Mouse (Mus musculus) cerebellum, postnatal 36 days (tissue): ENCODE measurements around the gene Ifngr1.

ENCODE experiments used
- DNase-seq, 2 experiments: peaks; one replicate each; pipeline ENCODE4 v3.0.0; 2021 to 2022; ENCODE audit warnings: mixed read lengths in 2 of 2

Gene Ifngr1

DNA sequence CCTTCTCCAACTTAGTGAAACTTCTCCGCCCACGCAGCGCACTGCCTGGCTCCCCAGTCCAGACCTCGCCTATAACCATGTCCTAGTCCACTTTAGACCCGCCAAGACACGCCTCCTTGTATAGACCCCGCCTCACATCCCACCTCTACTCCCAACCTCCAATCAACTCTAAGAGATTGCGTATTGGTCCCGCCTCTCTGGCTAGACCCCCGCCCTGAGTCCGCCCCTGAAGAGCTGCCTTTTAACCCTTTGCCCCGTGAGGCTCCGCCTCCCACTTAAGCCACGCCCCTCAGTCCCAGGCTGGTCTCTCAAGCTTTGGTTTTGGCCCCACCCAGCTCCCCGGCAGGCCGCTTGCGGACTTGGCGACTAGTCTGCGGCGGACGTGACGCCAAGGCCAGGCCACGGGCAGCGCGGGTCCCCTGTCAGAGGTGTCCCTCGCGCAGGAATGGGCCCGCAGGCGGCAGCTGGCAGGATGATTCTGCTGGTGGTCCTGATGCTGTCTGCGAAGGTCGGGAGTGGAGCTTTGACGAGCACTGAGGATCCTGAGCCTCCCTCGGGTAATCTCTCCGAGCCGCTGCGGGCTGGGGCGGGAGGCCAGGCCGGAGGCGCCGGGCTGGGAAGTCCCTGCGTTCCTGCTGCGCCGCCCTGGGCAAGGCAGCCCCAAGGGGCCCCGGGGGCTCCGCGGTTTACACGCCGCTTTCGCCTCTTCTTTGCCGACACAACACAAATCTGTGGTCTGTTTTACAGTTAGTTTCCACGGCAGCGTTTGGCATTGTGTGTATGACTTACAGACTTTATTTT is at the start of gene Ifngr1:
Ifngr1 (plus strand) TSS at position 309 of the 801 bp plus-strand sequence.
- DNase-seq: peak; percentile 97 to 98

DNA sequence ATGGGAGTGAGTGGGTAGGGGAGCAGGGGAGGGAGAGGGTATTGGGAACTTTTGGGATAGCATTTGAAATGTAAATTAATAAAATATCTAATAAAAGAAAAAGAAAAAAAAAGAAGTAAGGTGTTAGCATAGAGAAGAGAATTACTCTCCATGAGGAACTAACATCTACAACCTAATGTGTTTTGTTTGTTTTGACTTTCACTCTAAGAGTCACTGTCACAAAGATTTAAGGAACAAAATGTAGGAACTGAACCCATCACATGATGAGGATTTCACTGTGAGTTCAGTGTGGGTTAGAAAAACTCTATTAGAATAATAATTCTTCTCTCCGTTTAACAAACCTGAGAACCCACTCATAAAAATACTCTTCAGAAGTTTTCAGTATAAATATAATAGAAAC is 44.9 kb upstream of the Ifngr1 start:
- DNase-seq: no peak

DNA sequence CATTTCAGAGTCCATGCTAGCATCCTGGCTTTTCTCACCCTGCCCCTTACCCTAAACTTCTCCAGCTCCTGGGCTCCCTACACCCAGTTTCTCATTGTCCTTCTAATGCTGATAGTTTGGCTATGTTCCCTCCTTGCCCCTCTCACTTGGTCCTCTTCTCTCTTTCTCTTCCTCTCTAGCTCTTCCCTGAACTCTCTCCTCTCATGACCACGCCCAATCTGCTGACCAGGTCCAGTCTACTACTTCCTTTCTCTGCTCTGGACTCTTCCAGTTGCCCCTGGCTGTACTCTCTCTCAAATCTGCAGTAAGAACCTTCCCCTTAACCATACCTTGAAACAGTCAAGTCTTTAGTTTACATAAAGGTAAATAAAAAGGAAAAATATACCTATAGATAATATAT is 43.7 kb upstream of the Ifngr1 start:
- DNase-seq: no peak

GRCm38 (mm10) chr10:19548491-19548890 is 43.3 kb upstream of the Ifngr1 start:
- no peak for DNase-seq

DNA sequence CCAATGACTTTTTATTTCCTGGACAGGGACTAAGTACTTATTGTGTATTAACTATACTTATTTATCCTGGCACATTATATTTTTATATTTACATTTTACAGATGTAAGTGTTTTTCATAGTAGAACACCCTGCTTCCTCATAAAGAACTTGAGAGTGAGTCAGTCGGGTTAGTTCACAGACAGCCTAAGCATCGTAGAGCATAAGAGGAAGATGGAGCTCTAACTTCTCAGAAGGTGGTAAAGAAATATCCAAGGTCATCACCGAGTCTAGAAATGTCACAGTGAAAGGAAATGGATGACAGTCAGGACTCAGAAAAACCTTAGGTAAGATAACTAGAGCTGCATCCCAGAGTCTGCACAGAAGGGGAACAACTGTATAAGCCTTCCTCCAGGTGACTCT is 40.2 kb upstream of the Ifngr1 start:
- DNase-seq: no peak

DNA sequence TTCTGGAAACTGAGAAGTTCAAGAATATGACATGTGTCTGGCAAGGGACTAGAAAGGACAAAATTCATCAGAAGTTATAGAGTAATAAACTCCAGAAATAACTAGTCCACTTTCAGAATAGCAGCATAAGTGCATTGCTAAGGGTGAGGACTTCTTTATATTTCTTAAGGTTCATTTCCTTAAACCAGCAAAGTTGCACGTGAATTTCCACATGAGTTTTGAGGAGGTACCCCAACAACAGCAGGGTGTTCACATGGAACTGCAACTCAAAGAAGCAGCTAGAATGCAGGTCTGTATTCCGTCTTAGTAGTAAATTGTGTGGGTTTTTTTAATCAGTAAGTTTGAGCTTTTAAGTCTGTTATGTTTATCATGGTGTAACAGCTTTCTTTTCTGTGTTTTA is 37.9 kb upstream of the Ifngr1 start:
- DNase-seq: no peak

GRCm38 (mm10) chr10:19557696-19558095 is 34.1 kb upstream of the Ifngr1 start:
- DNase-seq: no peak

- no peak for DNase-seq
These were observed 32.1 kb upstream of the Ifngr1 start for GRCm38 (mm10) chr10:19559565-19560165.

GRCm38 (mm10) chr10:19562598-19562997 is 29.2 kb upstream of the Ifngr1 start:
- DNase-seq: no peak

- no peak for DNase-seq
These were observed 28.3 kb upstream of the Ifngr1 start for GRCm38 (mm10) chr10:19563443-19563861.

GRCm38 (mm10) chr10:19567481-19567880 is 24.3 kb upstream of the Ifngr1 start:
- no peak for DNase-seq

- DNase-seq: no peak
These were observed 21.5 kb upstream of the Ifngr1 start for GRCm38 (mm10) chr10:19570288-19570687.

GRCm38 (mm10) chr10:19570716-19571115 is 21.0 kb upstream of the Ifngr1 start:
- DNase-seq: no peak

- no peak for DNase-seq
These were observed 14.2 kb upstream of the Ifngr1 start for GRCm38 (mm10) chr10:19577571-19577970.

GRCm38 (mm10) chr10:19578001-19578400 is 13.7 kb upstream of the Ifngr1 start:
- no peak for DNase-seq

DNA sequence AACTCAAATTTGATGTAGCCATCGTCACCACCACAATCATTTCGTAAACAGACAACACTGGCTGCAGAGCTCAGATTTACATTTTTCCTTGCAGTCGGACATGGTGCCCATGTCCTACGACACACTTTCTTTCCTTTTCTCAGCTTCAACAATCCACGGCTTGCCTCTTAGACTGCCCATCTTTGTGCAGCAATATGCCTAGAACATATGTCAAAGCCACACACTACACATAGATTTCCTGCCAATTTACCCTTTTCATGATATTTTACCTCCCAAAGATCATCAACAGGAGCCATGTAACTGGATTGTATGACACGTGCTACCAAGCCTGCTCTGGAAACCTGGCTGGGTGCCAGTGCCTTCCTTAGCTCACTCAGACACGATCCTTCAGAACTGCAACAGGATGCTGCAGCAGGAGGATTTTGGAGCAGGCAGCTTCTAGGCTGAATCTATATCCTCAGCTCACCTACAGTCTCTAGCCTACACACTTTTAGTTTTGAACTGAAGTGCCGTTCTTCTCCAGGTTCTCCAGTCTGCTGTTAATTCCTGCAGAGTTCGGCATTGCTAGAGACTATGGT is 13.3 kb upstream of the Ifngr1 start:
- peak; percentile 38 to 45 for DNase-seq

GRCm38 (mm10) chr10:19580660-19581059 is 11.1 kb upstream of the Ifngr1 start:
- DNase-seq: no peak

DNA sequence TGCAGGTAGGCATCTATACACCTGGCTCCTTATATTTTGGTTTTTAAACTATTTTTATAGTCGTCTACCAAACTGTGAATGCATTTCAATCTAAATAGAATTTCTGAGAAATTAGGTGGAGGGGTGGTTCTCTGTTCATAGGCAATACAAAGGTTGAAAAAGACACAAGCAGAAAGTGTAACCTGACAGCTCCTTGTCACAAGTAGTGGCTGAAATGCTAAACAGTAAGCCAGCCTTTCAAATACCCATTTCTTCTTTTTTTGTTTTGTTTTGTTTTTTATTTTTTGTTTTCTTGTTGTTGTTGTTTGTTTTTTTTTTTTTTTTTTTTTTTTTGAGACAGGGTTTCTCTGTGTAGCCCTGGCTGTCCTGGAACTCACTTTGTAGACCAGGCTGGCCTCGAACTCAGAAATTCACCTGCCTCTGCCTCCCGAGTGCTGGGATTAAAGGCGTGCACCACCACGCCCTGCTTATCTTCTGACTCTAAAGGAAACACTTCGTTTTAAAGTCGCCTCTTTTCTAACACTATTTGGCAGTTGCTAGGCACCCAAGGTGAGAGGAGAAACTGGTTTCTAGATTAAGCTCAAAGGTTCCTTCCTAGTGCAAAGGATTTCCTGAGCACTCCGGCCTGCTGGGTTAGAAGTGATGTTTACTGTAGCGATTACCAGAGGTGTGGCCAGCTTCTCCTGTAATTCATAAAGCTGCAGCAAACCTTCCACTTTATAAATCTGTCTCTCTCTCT is 9.7 kb upstream of the Ifngr1 start:
- DNase-seq: no peak

DNA sequence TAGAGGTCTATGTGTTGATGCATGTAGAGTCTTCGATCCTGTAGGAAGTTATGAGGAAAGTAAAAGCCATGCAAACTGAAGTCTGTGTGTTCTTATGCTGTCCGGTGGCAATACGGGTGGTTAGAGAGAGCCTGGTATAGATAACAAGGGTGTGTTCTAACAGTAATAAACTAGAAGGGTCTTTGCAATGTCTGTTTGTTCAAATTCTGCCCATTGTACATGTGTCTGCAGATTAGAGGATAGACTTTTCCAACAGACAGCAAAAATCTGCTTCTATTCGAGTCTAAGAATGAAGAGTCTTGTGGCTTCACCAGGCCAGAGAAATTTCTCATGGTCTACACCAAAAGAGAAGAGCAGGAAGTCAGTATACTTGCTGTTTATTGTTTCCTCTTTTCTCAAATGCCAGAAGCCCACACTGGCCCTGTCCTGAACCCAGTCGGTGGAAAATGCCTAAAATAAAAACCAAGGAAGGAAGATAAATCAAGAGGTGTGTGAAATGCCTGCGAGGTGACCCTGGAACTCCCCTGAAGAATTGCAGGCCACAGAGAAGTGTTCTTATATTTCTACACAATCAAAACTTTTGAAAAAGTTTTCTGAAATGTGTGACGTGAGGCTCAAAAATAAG is 8.8 kb upstream of the Ifngr1 start:
- no peak for DNase-seq

DNA sequence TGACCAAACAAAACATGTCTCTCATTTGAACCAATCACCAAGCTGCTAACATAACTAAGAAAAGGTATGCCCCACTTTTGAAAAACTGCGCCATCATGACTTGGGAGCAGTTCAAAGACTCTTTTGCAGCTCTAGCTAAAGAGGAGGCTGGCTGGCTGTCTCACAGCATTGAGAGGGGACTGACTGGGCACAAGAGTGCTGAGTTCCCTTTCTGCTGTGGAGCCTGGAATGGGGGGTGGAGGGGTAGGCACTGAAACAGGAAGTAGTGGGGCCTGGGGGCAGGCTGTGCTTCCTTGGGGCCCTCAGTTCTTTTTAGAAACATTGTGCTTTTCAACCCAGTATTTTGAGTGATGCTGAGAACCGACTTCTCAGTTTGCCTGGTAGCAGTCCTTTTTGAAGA is 7.7 kb upstream of the Ifngr1 start:
- no peak for DNase-seq

GRCm38 (mm10) chr10:19584846-19585245 is 6.9 kb upstream of the Ifngr1 start:
- no peak for DNase-seq

- no peak for DNase-seq
These were observed 5.9 kb upstream of the Ifngr1 start for GRCm38 (mm10) chr10:19585860-19586259.

GRCm38 (mm10) chr10:19587281-19587680 is 4.5 kb upstream of the Ifngr1 start:
- DNase-seq: no peak
